Mouse (Mus musculus): ENCODE measurements around the gene Srsf7.
"Not testable (repeated sequence)": the region's sequence is repeated elsewhere in the genome, so short reads cannot be mapped to it uniquely, and the experiment has no call there.

Srsf7 gene

GRCm38 (mm10) chr17:80206671-80207581 lies at the start of gene Srsf7, which contains the start of gene Ttc39d:
Gene Srsf7 (minus strand): TSS chr17:80207307.
Gene Ttc39d (plus strand): TSS chr17:80207460.
- in situ Hi-C loops (cut with MboI, MseI): no loop called here

GRCm38 (mm10) chr17:80255208-80255607 lies 48.1 kb upstream of the Srsf7 start:
- in situ Hi-C loops (cut with MboI, MseI): no loop called here

- in situ Hi-C loops (cut with MboI, MseI): no loop called here
These were observed 47.3 kb upstream of the Srsf7 start for GRCm38 (mm10) chr17:80254421-80254820.

- in situ Hi-C loops (cut with MboI, MseI): no loop called here
These were observed 45.8 kb upstream of the Srsf7 start for GRCm38 (mm10) chr17:80252757-80253525.

- in situ Hi-C loops (cut with MboI, MseI): no loop called here
These were observed 36.0 kb upstream of the Srsf7 start for GRCm38 (mm10) chr17:80243116-80243515.

- in situ Hi-C loops (cut with MboI, MseI): no loop called here
These were observed 34.5 kb upstream of the Srsf7 start for GRCm38 (mm10) chr17:80241594-80241993.

GRCm38 (mm10) chr17:80237475-80237874 lies 30.4 kb upstream of the Srsf7 start:
- in situ Hi-C loops (cut with MboI, MseI): no loop called here

- in situ Hi-C loops (cut with MboI, MseI): no loop called here
These were observed 29.7 kb upstream of the Srsf7 start for GRCm38 (mm10) chr17:80236805-80237204.

- in situ Hi-C loops (cut with MboI, MseI): no loop called here
These were observed 28.4 kb upstream of the Srsf7 start for GRCm38 (mm10) chr17:80235477-80235876.

GRCm38 (mm10) chr17:80234376-80234775 lies 27.3 kb upstream of the Srsf7 start:
- in situ Hi-C loops (cut with MboI, MseI): no loop called here

- in situ Hi-C loops (cut with MboI, MseI): no loop called here
These were observed 26.7 kb upstream of the Srsf7 start for GRCm38 (mm10) chr17:80233844-80234243.

GRCm38 (mm10) chr17:80229396-80229795 lies 22.3 kb upstream of the Srsf7 start:
- in situ Hi-C loops (cut with MboI, MseI): no loop called here

GRCm38 (mm10) chr17:80225142-80225541 lies 18.0 kb upstream of the Srsf7 start:
- in situ Hi-C loops (cut with MboI, MseI): not testable (repeated sequence)

GRCm38 (mm10) chr17:80224326-80225116 lies 17.4 kb upstream of the Srsf7 start, which contains the start of gene Gemin6:
Gene Gemin6 (plus strand): TSS chr17:80224441.
- in situ Hi-C loops (cut with MboI, MseI): no loop called here

GRCm38 (mm10) chr17:80223829-80224228 lies 16.7 kb upstream of the Srsf7 start:
- in situ Hi-C loops (cut with MboI, MseI): no loop called here

- in situ Hi-C loops (cut with MboI, MseI): no loop called here
These were observed 15.0 kb upstream of the Srsf7 start for GRCm38 (mm10) chr17:80221890-80222628.

- in situ Hi-C loops (cut with MboI, MseI): no loop called here
These were observed 14.1 kb upstream of the Srsf7 start for GRCm38 (mm10) chr17:80221202-80221601.

GRCm38 (mm10) chr17:80220131-80220530 lies 13.0 kb upstream of the Srsf7 start:
- in situ Hi-C loops (cut with MboI, MseI): no loop called here

GRCm38 (mm10) chr17:80213998-80214397 lies 6.9 kb upstream of the Srsf7 start:
- in situ Hi-C loops (cut with MboI, MseI): not testable (repeated sequence)

GRCm38 (mm10) chr17:80206301-80206670 lies 821 bp downstream of the Srsf7 start:
- in situ Hi-C loops (cut with MboI, MseI): no loop called here

GRCm38 (mm10) chr17:80205657-80206056 lies 1.4 kb downstream of the Srsf7 start:
- in situ Hi-C loops (cut with MboI, MseI): no loop called here

Measured in T-helper 2 cell (primary cell).